Mouse (Mus musculus) MEL (cell line): Measurements from ENCODE around the gene Cers6. TPM values are rescaled to one million over a fixed set of nuclear protein-coding genes. Genes with fewer than 3 reads are reported as not detected.

Experiments used
- DNase-seq: peaks from one replicate; pipeline ENCODE4 v3.0.0; 2011; ENCODE audit warnings: low read depth, low spot score
- H3K27ac ChIP-seq: 2 replicates; pipeline ENCODE4 v1.5.1; 2012; ENCODE audit warnings: low read depth, mild to moderate bottlenecking, control low read depth, low read length, moderate library complexity; ENCODE audit not compliant: control insufficient read depth
- H3K27me3 ChIP-seq, 2 experiments: fragments of 150-350 bp in 1 of 2; sonication (generic) in 1 of 2; 2 replicates each; pipeline ENCODE4 v1.6.1; 2012; ENCODE audit warnings: low read length in 2 of 2, mild to moderate bottlenecking in 2 of 2, improper control_type of control experiment in 1 of 2, moderate library complexity in 1 of 2; ENCODE audit not compliant: insufficient read depth in 2 of 2, control insufficient read depth in 1 of 2
- H3K36me3 ChIP-seq, 2 experiments: 2 replicates each; pipeline ENCODE4 v1.6.1; 2012 to 2014; ENCODE audit warnings: low read length in 2 of 2, improper control_type of control experiment in 1 of 2, inconsistent platforms in 1 of 2, mild to moderate bottlenecking in 1 of 2; ENCODE audit not compliant: insufficient read depth in 2 of 2, control insufficient read depth in 1 of 2
- H3K4me1 ChIP-seq, 2 experiments: fragments of 150-350 bp in 1 of 2; sonication (generic) in 1 of 2; 2 replicates each; pipeline ENCODE4 v1.6.1; 2012; ENCODE audit warnings: low read length in 2 of 2, improper control_type of control experiment in 1 of 2, mild to moderate bottlenecking in 1 of 2; ENCODE audit not compliant: insufficient read depth in 2 of 2, control insufficient read depth in 1 of 2
- H3K4me3 ChIP-seq, 2 experiments: fragments of 150-350 bp in 1 of 2; sonication (generic) in 1 of 2; 2 replicates each; pipeline ENCODE4 v1.5.1; 2012; ENCODE audit warnings: low read depth in 2 of 2, low read length in 2 of 2, mild to moderate bottlenecking in 2 of 2, moderate library complexity in 2 of 2, control low read depth in 1 of 2, improper control_type of control experiment in 1 of 2; ENCODE audit not compliant: control insufficient read depth in 1 of 2, insufficient read depth in 1 of 2
- H3K79me2 ChIP-seq: 2 replicates; pipeline ENCODE4 v1.6.1; 2012; ENCODE audit warnings: mild to moderate bottlenecking, low read length, moderate library complexity; ENCODE audit not compliant: control insufficient read depth, poor library complexity, insufficient read depth
- H3K9ac ChIP-seq: 2 replicates; pipeline ENCODE4 v1.6.1; 2012; ENCODE audit warnings: low read depth, mild to moderate bottlenecking, control low read depth, low read length, moderate library complexity; ENCODE audit not compliant: control insufficient read depth, poor library complexity, severe bottlenecking
- H3K9me3 ChIP-seq: fragments of 150-350 bp; sonication (generic); replicated peaks from 2 replicates; pipeline ENCODE4 v1.6.1; 2012; ENCODE audit warnings: mild to moderate bottlenecking, low read length, improper control_type of control experiment, moderate library complexity; ENCODE audit not compliant: insufficient read depth
- CHD1 ChIP-seq: IDR thresholded peaks from 2 replicates; pipeline ENCODE4 v1.6.1; 2012; ENCODE audit warnings: low read depth, mild to moderate bottlenecking, inconsistent platforms, low read length, improper control_type of control experiment
- CTCF ChIP-seq, 3 experiments: IDR thresholded peaks in 2 of 3; conservative IDR thresholded peaks in 1 of 3; 2 replicates each; pipeline ENCODE4 v1.5.1; 2011 to 2012; ENCODE audit warnings: low read length in 3 of 3, low read depth in 2 of 3, mild to moderate bottlenecking in 2 of 3, improper control_type of control experiment in 1 of 3, inconsistent platforms in 1 of 3, mixed read lengths in 1 of 3, moderate library complexity in 1 of 3; ENCODE audit not compliant: control insufficient read depth in 1 of 3, insufficient read depth in 1 of 3, poor library complexity in 1 of 3, severe bottlenecking in 1 of 3
- E2F4 ChIP-seq: IDR thresholded peaks from 2 replicates; pipeline ENCODE4 v1.6.1; 2011; ENCODE audit warnings: low read depth, low read length, improper control_type of control experiment, borderline replicate concordance
- ELF1 ChIP-seq: IDR thresholded peaks from 2 replicates; pipeline ENCODE4 v1.6.1; 2014; ENCODE audit warnings: low read depth, mild to moderate bottlenecking, inconsistent platforms, low read length, improper control_type of control experiment, moderate library complexity
- ETS1 ChIP-seq: IDR thresholded peaks from 2 replicates; pipeline ENCODE4 v1.6.1; 2012; ENCODE audit warnings: low read depth, mild to moderate bottlenecking, inconsistent platforms, low read length, improper control_type of control experiment, moderate library complexity
- HCFC1 ChIP-seq: IDR thresholded peaks from 2 replicates; pipeline ENCODE4 v1.6.1; 2012; ENCODE audit warnings: low read depth, mild to moderate bottlenecking, inconsistent platforms, low read length, improper control_type of control experiment, moderate library complexity
- JUND ChIP-seq: IDR thresholded peaks from 2 replicates; pipeline ENCODE4 v1.6.1; 2011; ENCODE audit warnings: low read depth, mild to moderate bottlenecking, improper control_type of control experiment, low read length
- KAT2A ChIP-seq: conservative IDR thresholded peaks from 2 replicates; pipeline ENCODE4 v1.6.1; 2012; ENCODE audit warnings: low read depth, low read length, improper control_type of control experiment, inconsistent platforms
- MXI1 ChIP-seq: IDR thresholded peaks from 2 replicates; pipeline ENCODE4 v1.6.1; 2011; ENCODE audit warnings: mild to moderate bottlenecking, low read depth, low read length, improper control_type of control experiment
- MYB ChIP-seq: IDR thresholded peaks from 2 replicates; pipeline ENCODE4 v1.6.1; 2011; ENCODE audit warnings: mild to moderate bottlenecking, low read depth, low read length, improper control_type of control experiment
- NELFE ChIP-seq: IDR thresholded peaks from 2 replicates; pipeline ENCODE4 v1.6.1; 2011; ENCODE audit warnings: low read depth, low read length, improper control_type of control experiment
- NRF1 ChIP-seq: IDR thresholded peaks from 2 replicates; pipeline ENCODE4 v1.6.1; 2014; ENCODE audit warnings: low read depth, mild to moderate bottlenecking, inconsistent platforms, low read length, improper control_type of control experiment, moderate library complexity; ENCODE audit not compliant: poor library complexity, insufficient read depth, severe bottlenecking
- POLR2A ChIP-seq, 2 experiments: IDR thresholded peaks; 2 replicates each; pipeline ENCODE4 v1.6.1; 2011 to 2012; ENCODE audit warnings: low read length in 2 of 2, mild to moderate bottlenecking in 2 of 2, control low read depth in 1 of 2, improper control_type of control experiment in 1 of 2, low read depth in 1 of 2, moderate library complexity in 1 of 2; ENCODE audit not compliant: control insufficient read depth in 1 of 2, insufficient read depth in 1 of 2, poor library complexity in 1 of 2
- POLR2AphosphoS2 ChIP-seq: IDR thresholded peaks from 2 replicates; pipeline ENCODE4 v1.6.1; 2011; ENCODE audit warnings: low read length, improper control_type of control experiment
- RCOR1 ChIP-seq: IDR thresholded peaks from 2 replicates; pipeline ENCODE4 v1.6.1; 2012; ENCODE audit warnings: low read depth, mild to moderate bottlenecking, inconsistent platforms, low read length, improper control_type of control experiment
- TCF12 ChIP-seq: IDR thresholded peaks from 2 replicates; pipeline ENCODE4 v1.6.1; 2014; ENCODE audit warnings: low read depth, mild to moderate bottlenecking, inconsistent platforms, low read length, improper control_type of control experiment, moderate library complexity
- UBTF ChIP-seq: IDR thresholded peaks from 2 replicates; pipeline ENCODE4 v1.6.1; 2012; ENCODE audit warnings: low read depth, mild to moderate bottlenecking, inconsistent platforms, low read length, improper control_type of control experiment, moderate library complexity, borderline replicate concordance; ENCODE audit not compliant: insufficient read depth
- ZC3H11A ChIP-seq: IDR thresholded peaks from 2 replicates; pipeline ENCODE4 v1.6.1; 2012; ENCODE audit warnings: low read depth, mild to moderate bottlenecking, inconsistent platforms, low read length, improper control_type of control experiment
- ZKSCAN1 ChIP-seq: IDR thresholded peaks from 2 replicates; pipeline ENCODE4 v1.6.1; 2012; ENCODE audit warnings: low read depth, mild to moderate bottlenecking, inconsistent platforms, low read length, improper control_type of control experiment, moderate library complexity
- ZMIZ1 ChIP-seq: IDR thresholded peaks from 2 replicates; pipeline ENCODE4 v1.6.1; 2012; ENCODE audit warnings: low read depth, mild to moderate bottlenecking, inconsistent platforms, low read length, improper control_type of control experiment, moderate library complexity
- ZNF384 ChIP-seq: IDR thresholded peaks from 2 replicates; pipeline ENCODE4 v1.6.1; 2012; ENCODE audit warnings: low read depth, mild to moderate bottlenecking, inconsistent platforms, low read length, improper control_type of control experiment
- polyA plus RNA-seq, 2 experiments: library from polyadenylated mRNA; stranded (reverse) in 1 of 2; unstranded in 1 of 2; fragments of >175 nt in 1 of 2; fragments of >200 nt in 1 of 2; gene quantifications; 2 replicates each; pipeline versions ENCODE4 v1.2.1 to v1.2.4; 2012; ENCODE audit warnings: low replicate concordance in 2 of 2, low read depth in 1 of 2; ENCODE audit not compliant: insufficient read length in 2 of 2, insufficient read depth in 1 of 2, missing spikeins in 1 of 2
- total RNA-seq: library from RNA; depleted of rRNA; stranded (reverse); fragments of 300-350 nt; gene quantifications from 2 replicates; pipeline ENCODE4 v1.2.3, GENCODE M21; 2012

Cers6 gene
- total and polyA plus RNA-seq, 3 experiments: not detected

DNA sequence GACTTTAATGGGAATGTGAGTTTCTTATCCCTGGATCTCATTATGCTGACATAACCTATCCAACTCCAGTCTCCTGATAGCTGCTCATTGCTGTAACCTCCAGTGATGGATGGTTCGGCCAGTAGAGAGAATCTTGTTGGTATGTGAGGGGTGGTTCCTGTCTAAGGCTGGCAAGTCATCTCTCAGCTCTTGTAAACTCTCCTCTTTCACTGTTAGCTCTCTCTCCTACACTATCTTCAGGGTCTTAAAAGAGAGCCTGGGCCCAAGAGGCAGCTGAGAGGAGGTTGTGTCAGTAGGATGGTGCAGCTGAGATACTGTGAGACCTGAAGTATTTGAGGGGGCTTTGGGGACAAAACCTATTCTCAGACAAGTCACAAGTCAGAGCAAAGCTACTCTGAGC is 272.9 kb downstream of the Cers6 start:
- no peaks in the 10 kb centered on the region for H3K36me3 ChIP-seq
- H3K27ac ChIP-seq: no peak overlapping the region
- no peak overlapping the region for H3K9ac ChIP-seq
- TF ChIP-seq ZC3H11A (no peak), ETS1 (no peak), POLR2AphosphoS2 (no peak), MXI1 (no peak), CTCF (IDR thresholded peaks at IDR 0.05 in 2 of 3, conservative IDR thresholded peaks at IDR 0.05 in 1 of 3; ENCODE audit: control insufficient read depth in 1 of 3, insufficient read depth in 1 of 3, low read depth in 2 of 3, low read length in 3 of 3, poor library complexity in 1 of 3, severe bottlenecking in 1 of 3) (no peak), MYB (no peak), NELFE (no peak)
- H3K4me1 ChIP-seq: no peaks in the 10 kb centered on the region
- no peak overlapping the region for H3K4me3 ChIP-seq
- no peaks in the 10 kb centered on the region for H3K79me2 ChIP-seq
- H3K27me3 ChIP-seq: no peaks in the 10 kb centered on the region
- DNase-seq: no peak
- H3K9me3 ChIP-seq: no peaks in the 10 kb centered on the region

DNA sequence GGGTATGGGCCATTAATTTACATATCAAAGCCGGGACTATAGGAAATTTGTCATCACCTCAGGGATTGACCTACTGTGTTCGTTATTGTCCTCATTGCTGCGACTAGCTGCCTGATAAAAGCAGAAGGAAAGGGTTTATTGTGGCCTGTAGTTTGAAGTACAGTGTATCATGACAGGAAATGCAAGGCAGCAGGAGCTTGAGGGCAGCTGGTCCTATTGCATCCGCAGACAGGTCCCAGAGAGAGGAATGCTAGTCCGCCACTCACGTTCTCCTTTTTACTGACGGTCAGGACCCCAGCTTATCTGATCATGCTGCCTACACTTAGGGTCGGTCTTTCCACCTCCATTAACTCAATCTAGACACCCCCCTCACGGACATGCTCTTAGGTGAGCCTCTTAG is 273.7 kb downstream of the Cers6 start:
- no peaks in the 10 kb centered on the region for H3K79me2 ChIP-seq
- TF ChIP-seq ELF1 (no peak), POLR2A (IDR thresholded peaks at IDR 0.05; ENCODE audit: control insufficient read depth in 1 of 2, insufficient read depth in 1 of 2, low read depth in 1 of 2, low read length in 2 of 2, poor library complexity in 1 of 2) (no peak), ZKSCAN1 (no peak), TCF12 (no peak), POLR2AphosphoS2 (no peak), UBTF (no peak), JUND (no peak), NRF1 (no peak), HCFC1 (no peak), MYB (no peak), MXI1 (no peak), KAT2A (no peak), ZNF384 (no peak), CHD1 (no peak), ZMIZ1 (no peak), E2F4 (no peak), RCOR1 (no peak)
- no peak overlapping the region for H3K4me3 ChIP-seq
- DNase-seq: no peak
- H3K9me3 ChIP-seq: no peaks in the 10 kb centered on the region
- no peak overlapping the region for H3K27ac ChIP-seq
- H3K27me3 ChIP-seq: no peaks in the 10 kb centered on the region
- no peaks in the 10 kb centered on the region for H3K36me3 ChIP-seq
- H3K9ac ChIP-seq: no peak overlapping the region
- no peaks in the 10 kb centered on the region for H3K4me1 ChIP-seq
